Mouse (Mus musculus): ENCODE data around the gene Sstr3. TPM values are rescaled to one million over a fixed set of nuclear protein-coding genes. Genes with fewer than 3 reads are reported as not detected.

The Sstr3 gene
- 0.25 and 0.29 TPM in 2 replicates for polyA plus RNA-seq (2015; fragmentation: Nextera tagmentation; extraction: Ambion mirVana)

DNA sequence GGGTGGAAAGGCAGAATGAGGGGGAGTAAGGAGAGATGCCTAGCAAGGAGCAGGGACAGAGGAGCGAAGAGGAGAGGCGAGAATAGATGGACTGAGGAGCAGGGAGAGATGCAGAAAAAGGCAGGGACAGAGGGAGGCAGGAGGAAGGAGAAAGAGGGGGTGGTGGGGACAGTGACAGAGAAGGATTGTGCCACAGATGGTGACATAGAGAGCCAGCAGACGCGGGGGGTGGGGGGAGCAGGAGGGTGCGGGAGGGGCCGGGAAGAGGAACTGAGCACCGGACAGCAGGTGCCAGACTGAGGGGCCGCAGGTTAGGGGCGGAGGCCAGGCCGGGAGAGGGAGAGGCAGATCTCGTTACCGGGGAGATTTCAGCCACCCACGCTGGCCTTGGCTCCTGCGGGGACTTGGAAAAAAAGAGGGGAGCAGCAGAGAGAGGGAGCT, at the start of gene Sstr3:
Gene Sstr3 (minus strand): TSS at position 125 of the 441 bp plus-strand sequence.
- Histone ChIP-seq H3K27me3 (peaks cover 6% of the 10 kb centered on the region; the same call in 1 of the 2 replicates), H3K4me1 (replicated peaks) (peaks cover 36% of the 10 kb centered on the region), H3K4me2 (peak within 1 kb of the TSS; percentile 42), H3K9ac (peak within 1 kb of the TSS; percentile 53), H3K4me3 (no peak within 1 kb of the TSS), H3K9me3 (no peaks in the 10 kb centered on the region), H3K27ac (replicated peaks) (no peak within 1 kb of the TSS; the same call in 1 of the 2 replicates), H3K36me3 (no peaks in the 10 kb centered on the region)
- WGBS, result 12% methylated on average over 14 of the region's 14 CpGs
- peak; percentile 22; the same call in 1 of the 2 replicates for ATAC-seq (ENCODE audit: low read depth)

DNA sequence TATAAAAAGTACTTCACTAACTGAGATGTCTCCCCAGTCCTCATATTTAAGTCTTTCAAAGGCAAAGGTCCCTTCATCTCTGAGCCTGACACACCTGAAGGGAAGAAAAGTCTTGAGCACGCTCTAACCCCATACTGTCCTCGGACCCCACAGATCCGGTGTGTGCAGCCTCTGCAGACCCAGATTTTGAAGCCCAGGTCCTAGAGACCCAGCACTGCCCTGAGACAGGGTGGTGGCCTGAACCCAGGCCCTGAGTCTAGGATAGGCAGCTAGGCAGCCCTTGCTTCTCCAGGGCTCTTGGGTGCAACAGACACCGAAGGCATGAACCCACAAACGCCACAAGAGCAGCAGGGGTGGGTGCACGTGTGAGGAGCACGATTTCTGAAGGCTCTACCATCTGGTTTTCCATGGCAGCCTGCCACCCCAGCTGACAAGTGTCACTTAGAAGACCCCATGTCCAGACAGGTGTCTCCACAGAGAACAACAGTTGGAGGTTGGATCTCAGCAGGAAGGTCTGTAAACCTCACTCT, 49.5 kb upstream of the Sstr3 start:
- H3K4me2 ChIP-seq, result no peak overlapping the region
- H3K4me3 ChIP-seq, result no peak overlapping the region
- ATAC-seq (ENCODE audit: low read depth), result no peak
- no peak overlapping the region for H3K9ac ChIP-seq
- no peak overlapping the region for H3K27ac ChIP-seq (replicated peaks)
- H3K9me3 ChIP-seq, result no peaks in the 10 kb centered on the region
- H3K4me1 ChIP-seq (replicated peaks), result peaks cover 5% of the 10 kb centered on the region; the same call in 1 of the 2 replicates
- 85% methylated on average over 7 of the region's 7 CpGs for WGBS
- H3K36me3 ChIP-seq, result no peaks in the 10 kb centered on the region
- no peaks in the 10 kb centered on the region for H3K27me3 ChIP-seq

DNA sequence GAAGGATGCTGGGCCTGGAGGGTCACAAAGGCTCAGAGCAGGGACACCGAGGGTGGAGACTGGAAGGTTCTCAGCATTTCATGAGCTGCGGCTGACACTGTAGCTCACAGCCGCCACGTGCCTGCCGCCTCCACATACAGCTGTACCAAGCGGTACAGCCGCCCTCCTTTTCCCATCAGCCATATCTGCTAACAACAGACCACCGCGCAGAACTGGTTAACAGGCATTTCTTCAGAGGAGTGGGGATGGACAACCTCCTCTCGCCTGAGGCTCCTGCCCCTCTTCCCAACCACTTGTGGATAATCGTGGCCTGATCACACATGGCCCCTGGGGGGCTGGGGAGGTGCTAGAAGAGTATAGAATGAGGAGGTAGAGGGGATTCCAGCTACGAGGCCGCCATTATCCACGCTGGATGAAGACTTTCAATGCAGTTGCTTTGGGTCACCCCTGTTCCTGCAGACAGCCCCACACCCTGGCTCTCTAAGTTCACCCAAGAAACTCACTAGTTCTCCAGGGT, 48.0 kb upstream of the Sstr3 start:
- Histone ChIP-seq H3K4me3 (no peak overlapping the region), H3K9ac (no peak overlapping the region), H3K4me2 (no peak overlapping the region), H3K36me3 (no peaks in the 10 kb centered on the region), H3K4me1 (replicated peaks) (peaks cover 7% of the 10 kb centered on the region; the same call in 1 of the 2 replicates), H3K27me3 (no peaks in the 10 kb centered on the region), H3K27ac (replicated peaks) (no peak overlapping the region), H3K9me3 (no peaks in the 10 kb centered on the region)
- ATAC-seq (ENCODE audit: low read depth), result no peak
- 83% methylated on average over 14 of the region's 14 CpGs for WGBS

DNA sequence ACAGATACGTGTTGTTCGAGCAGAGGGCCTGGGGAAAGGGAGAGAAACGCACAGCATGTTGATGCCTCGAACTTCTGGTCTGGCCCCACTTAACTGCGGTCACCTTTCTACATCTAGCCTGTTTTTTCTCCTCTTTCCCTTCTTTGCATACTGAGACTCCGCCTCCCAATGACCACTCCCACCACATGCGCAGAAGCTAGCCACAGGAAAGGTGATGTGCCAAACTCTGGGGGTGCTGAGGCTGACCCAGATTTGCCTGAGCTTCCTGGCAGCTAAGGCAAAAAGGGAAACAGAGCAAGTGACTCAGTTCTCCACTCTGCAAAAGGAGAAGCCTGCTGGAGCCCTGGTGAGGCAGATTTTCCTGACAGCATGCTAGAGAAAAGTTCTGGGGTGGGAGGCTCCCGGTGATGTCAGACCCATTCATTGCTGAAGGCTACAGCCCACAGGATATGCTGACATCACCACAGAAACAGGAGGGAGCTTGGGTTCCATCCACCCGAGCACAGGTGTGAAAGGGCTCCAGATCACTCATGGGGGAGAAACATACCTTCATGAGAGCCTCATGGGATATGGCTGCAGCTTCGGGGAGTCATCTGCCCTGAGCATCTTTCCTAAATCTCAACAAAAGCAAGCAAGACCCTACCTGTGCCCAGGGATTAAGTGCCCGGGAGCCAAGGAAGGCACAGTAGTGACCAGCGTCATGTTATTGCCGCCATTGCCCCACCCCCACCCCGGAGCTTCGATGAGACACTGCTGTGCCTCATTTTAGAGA, 47.4 kb upstream of the Sstr3 start:
- no peaks in the 10 kb centered on the region for H3K36me3 ChIP-seq
- H3K4me1 ChIP-seq (replicated peaks), result peaks cover 9% of the 10 kb centered on the region; the same call in 1 of the 2 replicates
- WGBS, result 62% methylated on average over 15 of the region's 15 CpGs
- no peak overlapping the region for H3K9ac ChIP-seq
- no peak overlapping the region for H3K4me2 ChIP-seq
- H3K27ac ChIP-seq (replicated peaks), result no peak overlapping the region; the same call in 1 of the 2 replicates
- no peak overlapping the region for H3K4me3 ChIP-seq
- no peaks in the 10 kb centered on the region for H3K9me3 ChIP-seq
- ATAC-seq (ENCODE audit: low read depth), result no peak
- no peaks in the 10 kb centered on the region for H3K27me3 ChIP-seq

DNA sequence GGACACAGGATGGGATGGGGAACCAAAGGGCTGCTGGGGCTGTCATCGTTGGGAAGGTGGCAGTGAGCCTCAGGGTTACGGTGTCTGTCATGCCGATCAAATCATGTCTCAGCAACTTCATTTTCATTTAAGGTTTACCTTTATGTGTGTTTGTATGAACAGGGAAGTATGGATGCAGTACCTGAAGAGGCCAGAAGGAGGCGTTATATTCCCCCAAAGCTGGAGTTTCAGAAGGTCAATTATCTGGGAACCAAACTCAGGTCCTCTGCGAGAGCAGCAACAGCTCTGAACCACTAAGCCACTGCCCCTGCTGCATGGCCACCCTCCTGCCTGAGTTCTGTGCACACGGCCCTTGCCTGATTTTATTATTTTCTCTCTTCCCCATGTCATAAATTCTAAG, 46.3 kb upstream of the Sstr3 start:
- Histone ChIP-seq H3K36me3 (no peaks in the 10 kb centered on the region), H3K9me3 (no peaks in the 10 kb centered on the region), H3K9ac (no peak overlapping the region), H3K4me2 (no peak overlapping the region), H3K27me3 (no peaks in the 10 kb centered on the region), H3K4me3 (no peak overlapping the region), H3K27ac (replicated peaks) (no peak overlapping the region), H3K4me1 (replicated peaks) (peaks cover 9% of the 10 kb centered on the region; the same call in 1 of the 2 replicates)
- WGBS, result 76% methylated on average over 6 of the region's 6 CpGs
- ATAC-seq (ENCODE audit: low read depth), result no peak

DNA sequence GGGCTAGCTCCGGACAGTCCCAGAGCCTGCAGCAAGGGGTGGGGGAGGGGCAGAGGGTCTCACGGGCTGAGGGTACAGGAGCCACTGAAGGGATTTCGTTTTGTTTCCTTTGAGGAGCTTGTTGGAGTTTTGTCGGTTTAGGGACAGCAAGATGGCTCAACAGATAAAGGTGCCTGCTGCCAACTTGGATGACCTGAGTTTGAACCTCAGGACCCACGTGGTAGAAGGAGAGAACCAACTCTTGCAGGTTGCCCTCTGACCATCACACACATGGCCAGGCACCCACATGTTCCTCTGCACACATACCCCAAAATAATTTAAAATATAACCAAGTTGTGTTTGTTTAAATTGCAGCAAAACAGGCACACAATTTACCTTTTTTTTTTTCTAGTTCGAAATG, 45.5 kb upstream of the Sstr3 start:
- no peaks in the 10 kb centered on the region for H3K36me3 ChIP-seq
- no peak overlapping the region for H3K4me3 ChIP-seq
- H3K4me1 ChIP-seq (replicated peaks), result peaks cover 9% of the 10 kb centered on the region; the same call in 1 of the 2 replicates
- H3K9me3 ChIP-seq, result peaks cover under 1% of the 10 kb centered on the region; the same call in 1 of the 2 replicates
- no peaks in the 10 kb centered on the region for H3K27me3 ChIP-seq
- H3K27ac ChIP-seq (replicated peaks), result no peak overlapping the region
- no peak for ATAC-seq (ENCODE audit: low read depth)
- H3K4me2 ChIP-seq, result no peak overlapping the region
- 76% methylated on average over 6 of the region's 6 CpGs for WGBS
- no peak overlapping the region for H3K9ac ChIP-seq

DNA sequence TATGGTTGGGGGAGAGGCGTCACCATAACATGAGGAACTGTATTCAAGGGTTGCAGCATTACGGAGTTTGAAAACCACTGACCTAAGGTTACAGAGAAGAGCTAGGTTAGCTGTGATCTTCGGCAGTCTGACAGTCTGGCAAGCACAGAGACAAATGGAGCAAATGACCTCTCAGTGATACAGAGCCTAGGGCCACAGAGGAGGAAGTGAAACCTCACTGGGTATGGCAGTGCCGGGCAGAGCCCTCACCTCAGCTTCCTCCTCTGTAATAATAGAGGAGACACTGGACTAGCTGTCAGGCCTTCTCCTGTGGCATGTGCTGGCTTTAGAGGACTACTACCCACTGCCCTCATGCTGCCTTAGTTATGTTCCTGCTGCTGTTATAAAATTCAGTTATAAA, 44.4 kb upstream of the Sstr3 start:
- Histone ChIP-seq H3K4me2 (no peak overlapping the region), H3K4me1 (replicated peaks) (peaks cover 9% of the 10 kb centered on the region; the same call in 1 of the 2 replicates), H3K9me3 (peaks cover 5% of the 10 kb centered on the region; the same call in 1 of the 2 replicates), H3K27ac (replicated peaks) (no peak overlapping the region), H3K27me3 (no peaks in the 10 kb centered on the region), H3K36me3 (no peaks in the 10 kb centered on the region), H3K9ac (no peak overlapping the region), H3K4me3 (no peak overlapping the region)
- WGBS, result 90% methylated on average over 4 of the region's 4 CpGs
- no peak for ATAC-seq (ENCODE audit: low read depth)

DNA sequence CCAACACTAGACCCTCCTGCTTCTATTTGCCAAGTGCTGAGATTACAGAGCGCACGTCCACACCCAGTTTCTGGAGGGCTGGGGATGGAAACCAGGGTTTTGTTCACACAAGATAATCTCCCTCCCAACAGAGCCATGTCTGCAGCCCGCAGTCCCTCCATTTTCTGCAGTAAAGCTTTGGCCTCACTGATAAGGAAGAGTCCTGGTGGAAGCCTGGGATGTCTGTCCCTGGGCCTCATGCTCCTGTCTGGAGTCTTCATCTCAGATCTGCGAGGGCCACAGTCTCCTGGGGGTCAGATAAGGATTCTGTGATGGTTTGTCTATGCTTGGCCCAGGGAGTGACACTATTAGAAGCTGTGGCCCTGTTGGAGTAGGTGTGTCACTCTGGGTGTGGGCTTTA, 43.6 kb upstream of the Sstr3 start:
- Histone ChIP-seq H3K4me3 (no peak overlapping the region), H3K27ac (replicated peaks) (no peak overlapping the region), H3K4me1 (replicated peaks) (peaks cover 9% of the 10 kb centered on the region; the same call in 1 of the 2 replicates), H3K36me3 (no peaks in the 10 kb centered on the region), H3K27me3 (no peaks in the 10 kb centered on the region), H3K9me3 (peaks cover 5% of the 10 kb centered on the region; the same call in 1 of the 2 replicates), H3K4me2 (no peak overlapping the region), H3K9ac (no peak overlapping the region)
- WGBS, result 87% methylated on average over 4 of the region's 4 CpGs
- no peak for ATAC-seq (ENCODE audit: low read depth)

DNA sequence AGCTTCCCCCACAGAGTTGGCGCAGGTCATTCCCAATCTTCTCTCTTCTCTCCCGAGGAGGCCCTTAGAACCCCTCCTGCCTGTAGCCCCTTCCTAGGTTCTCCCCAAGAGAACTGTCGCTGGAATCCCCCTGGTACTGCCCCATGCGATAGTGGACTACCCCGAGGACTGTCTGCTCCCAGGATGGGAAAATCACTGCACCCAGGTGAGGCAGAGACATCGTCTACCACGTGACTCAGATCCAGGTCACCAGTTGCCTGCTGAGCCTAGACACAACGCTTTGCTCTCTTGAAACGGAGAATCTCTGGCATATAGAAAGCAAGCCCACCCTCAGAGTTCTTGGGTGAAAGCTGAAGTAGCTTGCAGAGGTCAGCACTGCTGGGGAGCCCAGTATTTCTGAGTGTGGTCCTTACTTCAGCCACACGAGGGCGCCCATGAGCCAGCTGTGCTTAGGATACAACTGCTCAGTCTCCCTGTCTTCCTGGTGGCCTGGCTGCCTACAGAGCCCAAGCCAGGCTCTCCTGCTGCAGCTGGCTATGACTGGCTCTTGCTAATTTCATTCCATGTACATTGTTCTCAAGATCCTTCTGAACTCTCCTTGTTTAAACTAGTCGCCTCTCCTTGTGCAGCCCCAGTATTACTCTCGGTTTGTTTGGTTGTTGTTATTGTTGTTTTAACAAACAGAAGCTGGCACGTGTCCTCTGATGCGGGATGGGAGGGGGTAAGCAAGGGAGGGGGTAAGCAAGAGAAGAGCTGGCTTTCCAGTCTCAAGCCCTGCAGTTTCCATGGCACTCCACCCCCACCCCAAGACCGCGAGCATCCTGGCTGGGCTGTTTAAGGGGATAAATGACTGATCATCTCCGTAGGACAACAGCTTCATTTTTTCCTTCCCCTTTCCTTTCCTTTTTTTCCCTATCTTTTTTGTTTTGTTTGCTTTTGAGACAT, 42.8 kb upstream of the Sstr3 start:
- Histone ChIP-seq H3K27me3 (no peaks in the 10 kb centered on the region), H3K27ac (replicated peaks) (0 out of 2 replicates have a peak overlapping the region, but pooled peaks have one; percentile 5), H3K4me1 (replicated peaks) (peaks cover 9% of the 10 kb centered on the region; the same call in 1 of the 2 replicates), H3K9ac (no peak overlapping the region), H3K4me2 (no peak overlapping the region), H3K4me3 (no peak overlapping the region), H3K36me3 (no peaks in the 10 kb centered on the region), H3K9me3 (peaks cover 5% of the 10 kb centered on the region; the same call in 1 of the 2 replicates)
- ATAC-seq (ENCODE audit: low read depth), result peak; percentile 85
- WGBS, result 53% methylated on average over 18 of the region's 18 CpGs

DNA sequence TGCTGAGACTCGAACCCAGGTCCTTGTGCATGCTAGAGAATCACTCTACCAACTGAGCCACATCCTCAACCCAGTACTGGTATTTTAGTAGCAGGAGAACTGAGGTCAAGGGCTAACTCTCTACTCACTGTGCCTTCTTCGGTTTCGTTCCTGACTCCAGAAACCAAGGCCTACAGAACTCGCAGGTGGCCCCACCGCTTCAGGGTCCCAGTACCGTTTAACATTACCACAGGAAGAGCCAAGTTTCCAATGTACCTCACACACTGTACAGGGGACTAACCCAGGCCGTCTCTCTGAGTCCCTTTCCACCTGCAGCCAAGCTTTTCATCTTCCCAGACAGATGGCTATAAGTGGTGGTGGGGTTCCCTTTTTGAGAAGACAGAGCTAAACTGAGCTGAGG, 40.9 kb upstream of the Sstr3 start:
- H3K27me3 ChIP-seq, result no peaks in the 10 kb centered on the region
- no peak overlapping the region for H3K27ac ChIP-seq (replicated peaks)
- H3K4me1 ChIP-seq (replicated peaks), result peaks cover 22% of the 10 kb centered on the region
- 93% methylated on average over 7 of the region's 7 CpGs for WGBS
- no peaks in the 10 kb centered on the region for H3K36me3 ChIP-seq
- H3K9ac ChIP-seq, result no peak overlapping the region
- no peak overlapping the region for H3K4me2 ChIP-seq
- no peak for ATAC-seq (ENCODE audit: low read depth)
- H3K9me3 ChIP-seq, result peaks cover 5% of the 10 kb centered on the region; the same call in 1 of the 2 replicates
- no peak overlapping the region for H3K4me3 ChIP-seq

DNA sequence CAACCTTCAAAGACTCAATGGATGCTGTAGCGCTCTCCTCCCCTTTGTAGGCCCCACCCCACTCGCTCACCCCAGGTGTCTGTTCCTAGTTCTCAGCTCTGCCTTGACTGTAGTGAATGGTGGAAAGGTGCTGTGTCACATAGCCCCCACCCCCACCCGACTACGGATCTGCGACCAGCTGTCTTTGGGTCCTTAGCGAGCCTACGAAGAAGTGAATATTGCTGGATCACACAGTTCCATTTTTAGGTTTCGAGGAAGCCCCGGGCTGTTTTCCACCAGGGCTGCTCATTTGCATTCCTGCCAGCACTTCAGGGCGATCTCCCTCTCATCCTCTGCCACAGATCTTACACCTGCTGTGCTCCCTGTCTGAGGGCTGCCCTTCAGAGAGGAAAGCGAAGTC, 38.9 kb upstream of the Sstr3 start:
- Histone ChIP-seq H3K4me3 (no peak overlapping the region), H3K4me1 (replicated peaks) (peaks cover 34% of the 10 kb centered on the region), H3K27me3 (no peaks in the 10 kb centered on the region), H3K27ac (replicated peaks) (no peak overlapping the region), H3K9ac (no peak overlapping the region), H3K9me3 (peaks cover 5% of the 10 kb centered on the region; the same call in 1 of the 2 replicates), H3K4me2 (no peak overlapping the region), H3K36me3 (no peaks in the 10 kb centered on the region)
- 21% methylated on average over 11 of the region's 11 CpGs for WGBS
- no peak for ATAC-seq (ENCODE audit: low read depth)

All from neural tube, embryonic 13.5 days (tissue).